Mouse (Mus musculus): ENCODE results near the gene Llph.

Gene Llph

DNA sequence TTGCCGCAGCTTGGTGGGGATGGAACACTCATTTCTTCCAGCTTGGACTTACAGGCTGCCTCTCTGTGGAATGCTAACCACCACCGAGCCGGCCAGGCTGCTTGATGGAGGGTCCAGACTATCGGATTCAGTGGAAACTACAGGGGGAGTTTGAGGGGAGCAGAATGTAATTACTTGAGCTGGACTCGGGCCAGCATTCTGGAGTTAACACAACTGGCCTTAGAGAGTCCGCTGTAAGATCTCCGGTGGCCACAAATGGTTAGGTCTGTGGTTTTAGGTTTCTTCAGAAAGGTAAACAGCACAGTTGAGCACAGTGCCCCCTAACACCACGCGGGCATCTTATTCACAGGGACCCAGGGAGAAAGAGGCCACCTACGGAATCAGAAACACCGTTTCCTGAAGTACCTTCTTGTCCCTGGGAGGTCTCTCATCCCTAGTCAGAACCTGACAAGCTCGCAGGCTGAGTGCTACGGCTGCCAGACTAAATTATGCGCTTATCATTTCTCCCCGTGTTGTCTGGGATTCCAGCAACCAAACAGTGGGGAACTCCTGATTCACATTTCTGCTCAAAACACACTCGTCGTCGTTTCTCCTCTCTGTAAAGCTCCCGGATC, 45.5 kb downstream of the Llph start:
- in situ Hi-C loops (cut with MboI, MseI): no loop called here

DNA sequence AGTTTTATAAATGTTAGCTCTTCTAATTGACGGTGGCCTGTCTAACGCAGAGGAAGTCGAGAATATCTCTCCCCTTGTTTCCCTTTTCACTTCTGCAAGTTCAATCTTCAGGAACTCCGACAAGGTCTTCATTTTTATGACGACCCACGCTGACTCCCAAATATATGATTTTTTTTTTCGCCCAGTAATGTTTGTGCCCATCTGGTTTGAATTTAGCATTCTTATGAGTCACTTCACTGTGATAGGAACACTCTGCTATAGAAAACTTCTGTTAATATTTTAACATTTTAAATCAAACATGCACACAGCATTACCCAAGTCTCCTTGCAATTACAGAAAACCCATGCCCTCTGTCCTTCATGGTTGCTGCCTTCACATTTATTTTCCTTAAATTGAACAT, 46.5 kb downstream of the Llph start:
- in situ Hi-C loops (cut with MboI, MseI): no loop called here

DNA sequence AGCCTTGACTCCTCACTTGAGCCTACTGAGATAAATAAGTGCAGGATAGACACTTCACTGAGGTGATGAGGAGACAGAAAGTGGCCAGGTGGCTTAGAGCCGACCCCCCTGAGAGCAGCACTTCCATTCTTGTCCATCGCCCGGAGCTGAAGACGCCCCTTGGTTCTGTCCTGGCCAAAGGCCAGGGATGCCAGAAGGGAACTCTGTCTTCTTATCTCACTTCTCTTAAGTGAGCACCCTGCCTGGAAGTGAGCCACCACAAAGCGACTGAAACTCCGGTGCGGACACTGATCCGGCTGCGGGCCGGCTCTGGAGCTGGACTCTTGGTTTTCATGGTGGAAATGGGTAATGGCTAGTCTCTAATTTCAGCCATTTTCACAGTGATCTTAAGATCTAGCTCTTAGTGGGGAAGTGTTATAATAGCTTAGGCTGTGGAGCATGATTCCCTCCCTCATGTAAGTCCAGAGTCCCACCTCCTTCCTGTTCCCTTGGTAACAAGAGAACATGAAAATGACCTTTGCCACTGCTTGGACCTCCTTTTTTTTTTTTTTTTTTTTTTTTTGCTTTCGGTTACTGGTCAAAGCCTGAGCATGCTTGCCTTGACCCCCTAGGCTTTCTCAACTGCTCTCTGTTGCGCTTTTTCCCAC, 52.7 kb downstream of the Llph start:
- in situ Hi-C loops (cut with MboI, MseI): no loop called here

DNA sequence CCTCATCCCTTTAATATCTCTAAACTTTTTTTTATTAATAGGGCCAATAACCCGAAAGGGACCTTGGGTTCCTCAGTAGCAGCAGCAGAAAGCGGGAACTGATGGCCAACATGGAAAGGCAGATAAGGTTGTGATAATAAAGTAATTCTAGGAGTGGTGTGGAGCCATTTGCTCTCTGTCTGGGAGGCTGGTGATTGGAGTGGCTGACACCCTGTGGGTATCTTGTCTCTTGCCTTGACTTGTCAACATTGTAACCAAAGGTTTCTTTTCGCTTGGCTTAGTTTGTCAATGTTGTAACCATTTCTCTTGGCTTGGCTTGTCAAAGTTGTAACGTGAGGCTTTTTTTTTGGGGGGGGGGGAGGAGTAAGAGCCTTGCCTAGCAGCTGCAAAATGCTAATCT, 53.5 kb downstream of the Llph start:
- in situ Hi-C loops (cut with MboI, MseI): no loop called here

DNA sequence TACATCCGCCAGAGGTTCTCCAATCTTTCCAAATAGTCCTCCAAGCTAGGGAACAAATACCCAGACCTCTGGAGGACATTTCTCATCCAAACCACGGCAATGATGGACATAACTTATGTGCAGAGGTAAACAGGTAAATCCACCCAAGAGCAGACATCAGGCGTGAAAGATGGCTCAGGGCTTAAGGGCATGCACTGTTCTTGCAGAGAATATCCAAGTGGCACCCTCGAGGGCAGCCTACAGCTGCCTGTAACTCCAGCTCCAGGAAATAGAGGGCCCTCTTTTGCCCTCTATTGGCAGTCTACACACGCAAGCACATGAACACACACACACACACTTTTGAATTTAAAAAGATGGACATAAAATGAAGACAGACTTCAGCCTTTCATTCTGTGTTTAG, 54.8 kb downstream of the Llph start:
- in situ Hi-C loops (cut with MboI, MseI): no loop called here

Measured in T-helper 2 cell (primary cell).